Mouse (Mus musculus) megakaryocyte-erythroid progenitor cell, adult 5 weeks (primary cell): Measurements from ENCODE around the gene Zc3hav1l. TPM values are rescaled to one million over a fixed set of nuclear protein-coding genes. Genes with fewer than 3 reads are reported as not detected.

ENCODE experiments used
- polyA plus RNA-seq: library from polyadenylated mRNA; stranded (reverse); fragments of >175 nt; gene quantifications from 2 replicates; pipeline ENCODE4 v1.2.3, GENCODE M21; 2012

Zc3hav1l gene
- polyA plus RNA-seq = 1.6 and 1.9 TPM in 2 replicates

DNA sequence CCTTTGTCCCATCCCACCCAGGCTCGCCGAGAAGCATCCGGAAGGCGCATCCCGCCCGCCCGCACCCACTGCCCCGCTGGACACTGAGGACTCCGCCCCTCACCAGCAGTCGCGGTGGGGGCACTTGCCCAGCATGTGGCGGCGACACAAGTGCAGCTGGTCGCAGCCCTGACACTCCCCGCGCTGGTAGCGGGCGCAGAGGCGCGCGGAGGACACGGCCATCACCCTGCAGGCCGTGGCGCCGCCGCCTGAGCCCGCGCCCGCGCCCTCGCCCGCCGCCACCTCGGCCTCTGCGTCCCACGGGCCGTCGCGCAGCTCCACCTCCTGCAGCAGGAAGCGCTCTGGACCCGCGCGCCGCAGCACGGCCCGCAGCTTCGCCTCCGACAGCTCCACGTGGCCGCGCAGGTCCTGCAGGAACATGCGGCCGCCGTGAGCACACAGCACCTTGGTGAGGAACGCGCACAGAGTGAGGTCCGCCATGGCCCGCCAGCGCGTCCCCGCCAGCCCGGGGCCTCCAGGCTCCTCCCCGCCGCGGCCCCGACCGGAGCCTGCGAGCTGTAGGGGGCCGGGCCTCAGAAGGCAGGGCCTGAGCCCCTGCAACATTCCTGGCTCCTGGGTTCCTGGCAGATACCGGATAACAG, at the start of gene Zc3hav1l:
Zc3hav1l (minus strand) TSS at position 499 of the 641 bp plus-strand sequence.

DNA sequence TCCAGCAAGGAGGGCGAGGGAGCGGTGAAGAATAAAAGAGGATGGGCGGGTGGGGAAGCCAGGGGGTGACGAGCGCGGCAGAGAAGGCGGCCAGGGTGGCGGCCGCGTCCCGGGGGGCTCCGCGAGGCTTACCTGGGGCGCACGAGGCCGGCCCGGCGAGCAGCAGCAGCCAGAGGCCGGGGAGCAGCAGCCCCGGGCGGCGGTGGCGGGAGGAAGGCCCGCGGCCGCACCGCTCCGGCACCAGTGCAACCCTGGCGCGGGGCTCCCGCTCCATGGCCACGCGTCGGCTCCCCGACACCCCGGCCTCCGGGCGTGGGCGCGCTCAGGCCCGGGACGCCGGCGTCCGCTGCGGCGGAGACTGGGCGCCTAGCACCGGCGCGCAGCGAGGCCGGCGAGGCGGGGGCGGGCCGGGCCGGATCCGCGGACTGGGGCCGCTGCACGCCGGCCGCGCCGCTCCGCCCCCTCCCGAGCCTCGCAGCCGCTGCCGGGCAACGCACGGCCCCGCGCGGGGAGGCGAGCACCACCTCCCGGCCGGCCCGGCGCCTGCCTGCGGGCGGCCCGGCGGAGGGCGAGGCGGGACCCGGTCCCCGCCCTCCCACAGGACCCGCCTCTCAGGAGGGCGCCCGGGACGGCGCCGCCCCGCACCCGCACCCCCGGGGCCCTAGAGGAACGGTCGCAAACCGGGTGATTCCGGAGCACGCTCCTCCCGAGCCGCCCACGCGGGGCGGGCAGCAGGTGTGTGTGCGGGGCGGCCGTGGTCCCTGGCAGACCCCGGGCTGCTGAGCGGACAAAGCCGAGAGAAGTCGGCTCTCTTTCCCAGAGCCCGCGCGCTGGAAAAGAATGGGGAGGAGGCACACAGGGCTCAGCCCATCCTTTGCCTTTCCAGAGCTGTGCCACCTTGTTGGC, 45.1 kb downstream of the Zc3hav1l start, which contains the start of gene D630045J12Rik:
D630045J12Rik (minus strand) TSS at position 274 of the 906 bp plus-strand sequence.

Other genes with a start within 250 kb of the Zc3hav1l start
- gene Tmem213, start 190.0 kb downstream of the Zc3hav1l start, polyA plus RNA-seq = not detected in 2 replicates
- gene Atp6v0a4, start 174.7 kb downstream of the Zc3hav1l start, polyA plus RNA-seq = 0.04 TPM in 1 of 2 replicates, not detected in the other
- 1.3 and 2.6 TPM in 2 replicates for gene D630045J12Rik, start 45.2 kb downstream of the Zc3hav1l start, polyA plus RNA-seq
- gene Zc3hav1, start 55.3 kb upstream of the Zc3hav1l start, polyA plus RNA-seq = 27.8 and 30.1 TPM in 2 replicates
- gene Ttc26, start 82.2 kb upstream of the Zc3hav1l start, polyA plus RNA-seq = 0.13 and 0.18 TPM in 2 replicates
- 3.0 and 4.4 TPM in 2 replicates for gene Ubn2, start 134.7 kb upstream of the Zc3hav1l start, polyA plus RNA-seq
- 202 and 217 TPM in 2 replicates for gene Fmc1, start 234.2 kb upstream of the Zc3hav1l start, polyA plus RNA-seq